Comparison of ENCODE assay signal across 12 mouse cellular contexts in genomic region chr5:136502491-136503086, GRCm38 (mm10).
DNase-seq lines count a peak whose midpoint lies in the region; ATAC-seq and TF ChIP-seq lines count a peak whose summit lies in the region.
"Had no signal": no experiment of that assay in that cellular context is flagged by ENCODE, and none has a peak within 500 bp of the region (broad histone marks: within the 10 kb centered on the region; RNA-seq: fewer than 3 reads in every experiment).

No protein-coding gene starts in this region.

- TF ChIP-seq CTCF in intestine, postnatal 0 days (IDR thresholded peaks at IDR 0.05; ENCODE audit: low read depth): no peak

- 43% methylated on average over 5 of the region's 5 CpGs for WGBS in intestine, embryonic 16.5 days
- 45% methylated on average over 5 of the region's 5 CpGs for WGBS in intestine, postnatal 0 days
- 77% methylated on average over 5 of the region's 5 CpGs for WGBS in neural tube, embryonic 15.5 days

- no peak overlapping the region for H3K27ac ChIP-seq in intestine, embryonic 16.5 days (ENCODE audit: low read length)
- no peak overlapping the region for H3K27ac ChIP-seq in intestine, postnatal 0 days (ENCODE audit: low read depth, low read length)
- no peak overlapping the region for H3K27ac ChIP-seq in neural tube, embryonic 15.5 days (replicated peaks)
- H3K27ac ChIP-seq: layer of hippocampus, adult 2 months; liver, embryonic 15.5 days; stomach, embryonic 15.5 days had no signal

- no peaks in the 10 kb centered on the region for H3K27me3 ChIP-seq in intestine, embryonic 16.5 days (replicated peaks; ENCODE audit: control insufficient read depth, insufficient read depth, low read length)
- no peaks in the 10 kb centered on the region for H3K27me3 ChIP-seq in intestine, postnatal 0 days (replicated peaks; ENCODE audit: control insufficient read depth, insufficient read depth, low read length)
- H3K27me3 ChIP-seq in neural tube, embryonic 15.5 days (replicated peaks): no peaks in the 10 kb centered on the region
- H3K27me3 ChIP-seq: liver, embryonic 15.5 days; stomach, embryonic 15.5 days had no signal

- no peaks in the 10 kb centered on the region for H3K9me3 ChIP-seq in intestine, embryonic 16.5 days (ENCODE audit: control insufficient read depth, low read length)
- H3K9me3 ChIP-seq in intestine, postnatal 0 days (ENCODE audit: control insufficient read depth): no peaks in the 10 kb centered on the region
- no peaks in the 10 kb centered on the region for H3K9me3 ChIP-seq in neural tube, embryonic 15.5 days (replicated peaks)
- H3K9me3 ChIP-seq: liver, embryonic 15.5 days; stomach, embryonic 15.5 days had no signal

- no peak overlapping the region for H3K4me3 ChIP-seq in intestine, embryonic 16.5 days (ENCODE audit: low read length)
- H3K4me3 ChIP-seq in intestine, postnatal 0 days (ENCODE audit: low read depth, low read length): no peak overlapping the region
- no peak overlapping the region for H3K4me3 ChIP-seq in neural tube, embryonic 15.5 days (replicated peaks)
- H3K4me3 ChIP-seq: layer of hippocampus, adult 2 months; liver, embryonic 15.5 days; stomach, embryonic 15.5 days had no signal

- H3K9ac ChIP-seq in intestine, embryonic 16.5 days (ENCODE audit: low read depth, low read length): 0 out of 2 replicates have a peak overlapping the region, but pooled peaks have one; percentile 24
- no peak overlapping the region for H3K9ac ChIP-seq in intestine, postnatal 0 days (ENCODE audit: low read depth, low read length)
- H3K9ac ChIP-seq in neural tube, embryonic 15.5 days (replicated peaks): no peak overlapping the region
- H3K9ac ChIP-seq: liver, embryonic 15.5 days; stomach, embryonic 15.5 days had no signal

- ATAC-seq in intestine, embryonic 16.5 days: no peak
- no peak for ATAC-seq in intestine, postnatal 0 days
- ATAC-seq in neural tube, embryonic 15.5 days (ENCODE audit: low FRiP score): no peak

- peak; percentile 25 for DNase-seq in neural tube, embryonic 10.5 days (ENCODE audit: extremely low spot score, low spot score)
- peak; percentile 47 for DNase-seq in forelimb bud, embryonic 11.5 days (ENCODE audit: low read depth, low spot score)
- no peak for DNase-seq in frontal cortex, postnatal 25 days (ENCODE audit: low spot score in 2 of 2)
- no peak for DNase-seq in left cerebral cortex, adult 11 months (ENCODE audit: low spot score)
- DNase-seq: cerebellum, adult 9-10 months; right cerebral cortex, postnatal 4 days had no signal

- peaks cover 35% of the 10 kb centered on the region for H3K4me1 ChIP-seq in intestine, embryonic 16.5 days (ENCODE audit: control insufficient read depth, insufficient read depth, low read length)
- H3K4me1 ChIP-seq in intestine, postnatal 0 days (replicated peaks; ENCODE audit: control insufficient read depth, insufficient read depth, low read length): no peaks in the 10 kb centered on the region
- peaks cover 59% of the 10 kb centered on the region for H3K4me1 ChIP-seq in neural tube, embryonic 15.5 days

- H3K4me2 ChIP-seq in intestine, embryonic 16.5 days (ENCODE audit: low read depth, low read length): no peak overlapping the region
- H3K4me2 ChIP-seq in intestine, postnatal 0 days (replicated peaks; ENCODE audit: low read depth): no peak overlapping the region
- H3K4me2 ChIP-seq in neural tube, embryonic 15.5 days: no peak overlapping the region
- H3K4me2 ChIP-seq: liver, embryonic 15.5 days; stomach, embryonic 15.5 days had no signal

- no peaks in the 10 kb centered on the region for H3K36me3 ChIP-seq in intestine, embryonic 16.5 days (ENCODE audit: control insufficient read depth, insufficient read depth, low read length)
- no peaks in the 10 kb centered on the region for H3K36me3 ChIP-seq in intestine, postnatal 0 days (ENCODE audit: control insufficient read depth, insufficient read depth)
- H3K36me3 ChIP-seq in neural tube, embryonic 15.5 days: no peaks in the 10 kb centered on the region
- H3K36me3 ChIP-seq: liver, embryonic 15.5 days; stomach, embryonic 15.5 days had no signal

Comparison
In these comparisons a context has a peak if more than half of its experiments do, and no peak if none do; other contexts are left out.
1. DNase-seq: peak in neural tube, embryonic 10.5 days (single experiment) and forelimb bud, embryonic 11.5 days (single experiment); none in frontal cortex, postnatal 25 days (0 of 2) and left cerebral cortex, adult 11 months (single experiment).